Mouse (Mus musculus) cortical plate, adult 2 months (tissue): ENCODE measurements around the gene Mcoln2.

Source experiments
- CTCF ChIP-seq: fragments of 200-500 bp; IDR thresholded peaks from 2 replicates; pipeline ENCODE4 v1.5.1; 2011; ENCODE audit warnings: mild to moderate bottlenecking, control low read depth, low read length; ENCODE audit not compliant: insufficient read depth; ENCODE audit errors: extremely low read depth
- POLR2A ChIP-seq: fragments of 200-500 bp; IDR thresholded peaks from 2 replicates; pipeline ENCODE4 v1.6.1; 2011; ENCODE audit warnings: mild to moderate bottlenecking, low read length, control low read depth; ENCODE audit not compliant: insufficient read depth; ENCODE audit errors: extremely low read depth

DNA sequence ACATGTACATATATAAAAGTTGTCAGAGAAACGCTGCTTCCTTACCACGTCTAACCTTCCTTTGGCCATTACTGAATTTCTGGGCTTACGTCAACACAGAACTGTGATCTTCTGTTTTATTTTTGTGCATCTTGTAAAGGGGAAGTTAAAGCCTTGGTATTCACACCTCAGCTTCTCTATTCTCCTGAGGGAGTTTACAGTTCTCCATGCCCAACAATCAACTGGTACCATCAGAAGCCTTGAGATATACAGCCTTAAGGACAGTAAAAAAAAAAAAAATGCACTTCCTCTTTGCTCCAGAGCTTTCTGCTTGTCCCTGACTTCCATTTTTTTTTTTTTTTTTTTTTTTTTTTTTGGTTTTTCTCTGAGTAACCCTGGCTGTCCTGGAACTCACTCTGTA, 66.9 kb downstream of the Mcoln2 start:
- no peak for TF ChIP-seq CTCF
- no peak for TF ChIP-seq POLR2A
